Mouse (Mus musculus): Measurements from ENCODE around the gene Syt1.

The Syt1 gene

DNA sequence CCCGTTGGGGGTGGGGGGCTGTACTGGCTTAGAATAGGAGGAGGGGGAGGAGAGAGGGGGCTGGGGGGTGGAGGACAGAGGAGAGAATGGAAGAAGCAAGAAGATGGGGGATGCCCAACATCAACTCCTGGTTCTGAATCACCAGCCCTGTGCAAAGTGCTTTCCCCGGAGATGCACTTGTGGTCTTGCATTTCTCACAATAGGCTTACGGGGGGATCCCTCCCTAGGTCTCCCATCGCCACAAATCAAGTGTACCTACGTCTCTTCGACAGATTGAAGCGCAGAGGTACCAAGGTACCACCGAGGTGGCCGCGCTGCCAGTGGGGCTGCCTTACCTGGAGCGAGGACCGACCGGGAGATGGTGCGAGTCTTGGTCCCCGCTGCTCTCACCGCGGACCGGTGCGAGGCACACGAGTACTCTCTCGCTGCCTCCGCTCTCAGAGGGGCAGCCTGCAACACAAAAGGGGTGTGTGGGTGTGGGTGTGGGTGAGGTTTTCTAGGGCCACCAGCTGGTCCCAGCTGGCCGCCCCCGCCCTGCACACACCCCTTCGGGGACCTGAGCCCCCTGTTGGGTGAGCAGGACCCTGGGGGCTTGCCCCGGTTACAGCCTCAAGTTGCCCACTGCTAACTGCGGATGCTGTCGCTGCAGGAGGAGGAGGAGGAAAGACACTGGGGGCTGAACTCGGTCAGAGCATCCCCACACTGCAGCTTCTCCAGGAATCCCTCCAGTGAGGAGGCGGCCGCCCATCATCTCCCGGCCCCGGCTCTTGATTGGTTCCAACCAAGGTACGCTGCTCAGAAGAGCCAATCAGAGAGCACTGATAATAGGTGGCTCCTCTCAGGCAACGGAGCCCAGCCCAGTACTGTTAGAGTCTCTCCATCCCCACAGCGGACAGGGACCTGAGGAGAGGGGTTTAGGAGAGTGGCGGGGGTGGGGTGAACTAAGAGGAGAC lies at the start of gene Syt1:
TSS of gene Syt1 (minus strand) at position 742 of the 953 bp plus-strand sequence.
- ChIA-PET CTCF (interaction anchor here in 2 of 4 experiments (0.6 kb wide), 3 partner anchors 351 to 1446 kb away, joined by 3 to 7 read pairs (median 3); no protein-coding TSS in a partner anchor), POLR2A (no interaction called here)

DNA sequence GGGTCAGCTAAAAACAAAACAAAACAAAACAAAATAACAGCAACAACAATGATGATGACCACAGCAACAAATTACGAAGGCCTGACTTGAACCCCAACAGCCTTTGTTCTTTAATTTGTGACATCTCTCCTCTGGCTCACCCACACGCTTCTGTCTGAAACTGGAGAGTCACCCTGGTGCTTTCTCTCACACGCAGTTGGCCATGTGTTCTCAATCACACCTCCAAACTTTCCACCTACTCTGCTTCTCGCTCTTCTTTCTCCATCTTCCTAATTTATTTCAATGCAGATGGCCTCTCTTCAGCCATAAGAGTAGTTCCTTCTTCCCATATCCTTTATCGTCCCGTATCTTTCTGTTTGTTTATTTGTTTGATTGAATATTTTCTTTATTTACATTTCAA lies 45.7 kb upstream of the Syt1 start:
- CTCF ChIA-PET: no interaction called here
- POLR2A ChIA-PET: no interaction called here

GRCm38 (mm10) chr10:109047537-109047936 lies 36.8 kb upstream of the Syt1 start:
- ChIA-PET CTCF (interaction anchor here in 1 of 4 experiments (0.6 kb wide), 1 partner anchor 69 kb away, joined by 3 read pairs; no protein-coding TSS in a partner anchor), POLR2A (no interaction called here)

- ChIA-PET POLR2A (no interaction called here), CTCF (no interaction called here)
Measured at GRCm38 (mm10) chr10:109046988-109047387, 36.2 kb upstream of the Syt1 start.

DNA sequence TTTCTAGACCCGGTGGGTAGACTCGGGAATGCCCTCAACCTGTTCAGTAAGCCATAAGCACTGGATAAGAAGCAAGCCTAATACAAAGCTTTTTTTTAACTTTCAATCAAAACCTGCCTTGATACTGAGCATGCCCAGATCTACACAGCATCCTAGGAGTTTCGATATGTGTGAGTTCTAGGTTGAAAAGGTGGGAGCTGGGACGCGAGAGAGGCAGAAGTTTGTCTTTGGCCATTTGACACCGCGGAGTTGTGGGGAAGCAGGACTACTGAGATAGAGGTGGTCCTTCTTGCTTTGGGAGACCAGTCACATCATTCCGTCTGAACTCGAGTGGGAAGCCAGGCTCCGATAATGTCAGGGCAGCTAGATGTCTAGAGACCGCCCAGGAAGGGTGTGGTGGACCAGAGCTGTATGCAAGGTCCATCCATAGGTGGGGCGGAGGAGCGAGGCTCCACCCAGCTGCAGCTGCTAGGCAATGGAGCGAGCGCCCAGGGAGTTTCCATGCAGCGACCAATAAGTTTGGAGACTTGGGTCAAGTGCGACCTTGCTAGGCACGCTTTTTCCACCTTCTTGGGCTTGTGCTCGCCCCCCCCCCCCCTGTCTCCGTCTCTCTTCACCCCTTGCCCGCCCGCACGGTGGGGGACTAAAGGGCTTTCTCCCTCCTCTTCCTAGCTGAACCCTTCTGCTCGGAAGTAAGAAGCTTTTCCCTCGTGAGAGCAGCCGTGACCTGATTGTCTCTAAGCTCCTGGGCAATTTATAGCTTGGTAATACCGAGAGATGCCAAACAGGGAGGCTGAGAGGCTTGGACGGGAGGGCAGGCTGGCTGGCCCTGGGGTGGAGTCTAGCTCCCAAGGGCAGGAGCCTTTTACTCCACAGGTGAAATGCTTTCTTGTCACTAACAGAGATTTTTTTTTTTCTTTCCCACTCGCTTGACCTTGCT lies 714 bp upstream of the Syt1 start:
- CTCF ChIA-PET: interaction anchor here in 3 of 4 experiments (0.5 to 0.7 kb wide), 3 partner anchors 11 to 1447 kb away, joined by 3 to 11 read pairs (median 3); no protein-coding TSS in a partner anchor
- POLR2A ChIA-PET: interaction anchor here in 2 of 4 experiments (0.6 to 1.0 kb wide), 2 partner anchors 10 to 1024 kb away, joined by 5 read pairs; no protein-coding TSS in a partner anchor

GRCm38 (mm10) chr10:109009831-109010230 lies 951 bp downstream of the Syt1 start:
- ChIA-PET CTCF (no interaction called here), POLR2A (no interaction called here)

- POLR2A ChIA-PET: no interaction called here
- CTCF ChIA-PET: no interaction called here
Measured at GRCm38 (mm10) chr10:109008456-109008855, 2.3 kb downstream of the Syt1 start.

DNA sequence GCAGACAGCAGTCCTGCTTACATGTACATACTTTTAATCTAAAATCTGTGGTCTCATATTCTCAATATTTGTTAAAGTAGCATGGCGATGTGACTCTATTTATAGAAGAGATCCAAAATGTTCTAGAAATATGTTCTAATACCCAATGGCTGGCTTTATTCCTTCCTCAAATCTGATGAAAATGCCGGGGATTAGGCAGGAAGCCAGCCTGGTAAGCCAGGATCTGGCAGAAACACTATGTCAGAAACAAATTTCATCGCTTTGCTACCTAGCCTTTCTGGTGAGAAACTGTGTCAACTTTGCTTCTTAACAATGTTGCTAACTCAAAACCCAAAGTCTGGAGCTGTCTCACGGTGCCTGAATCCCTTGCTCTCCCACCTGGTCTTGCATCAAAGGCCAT lies 7.3 kb downstream of the Syt1 start:
- ChIA-PET CTCF (no interaction called here), POLR2A (no interaction called here)

DNA sequence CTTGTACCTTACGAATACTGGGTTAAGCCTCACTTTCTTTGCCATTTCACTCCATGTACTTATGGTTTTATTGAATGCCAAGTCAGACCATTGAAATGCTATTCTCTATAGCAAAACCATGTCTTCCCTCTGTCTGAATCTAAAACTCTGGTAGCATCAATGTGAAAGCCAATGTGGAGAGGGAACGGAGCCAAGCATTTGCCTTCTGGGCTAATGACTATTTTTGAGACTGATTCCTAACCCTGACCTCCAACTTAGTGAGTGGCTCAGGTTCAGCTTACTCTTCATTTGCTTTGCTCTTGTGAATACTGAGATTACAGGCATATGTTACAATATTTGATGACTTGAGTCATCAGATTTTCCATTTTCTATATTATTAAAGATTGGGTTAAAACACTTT lies 23.5 kb downstream of the Syt1 start:
- ChIA-PET CTCF (no interaction called here), POLR2A (interaction anchor here in 1 of 4 experiments (0.6 kb wide), 1 partner anchor 525 kb away, joined by 4 read pairs; no protein-coding TSS in a partner anchor)

- POLR2A ChIA-PET: no interaction called here
- CTCF ChIA-PET: no interaction called here
Measured at GRCm38 (mm10) chr10:108979660-108980059, 31.1 kb downstream of the Syt1 start.

GRCm38 (mm10) chr10:108954952-108955351 lies 55.8 kb downstream of the Syt1 start:
- ChIA-PET CTCF (no interaction called here), POLR2A (interaction anchor here in 1 of 4 experiments (0.7 kb wide), 1 partner anchor 12 kb away, joined by 4 read pairs; no protein-coding TSS in a partner anchor)

DNA sequence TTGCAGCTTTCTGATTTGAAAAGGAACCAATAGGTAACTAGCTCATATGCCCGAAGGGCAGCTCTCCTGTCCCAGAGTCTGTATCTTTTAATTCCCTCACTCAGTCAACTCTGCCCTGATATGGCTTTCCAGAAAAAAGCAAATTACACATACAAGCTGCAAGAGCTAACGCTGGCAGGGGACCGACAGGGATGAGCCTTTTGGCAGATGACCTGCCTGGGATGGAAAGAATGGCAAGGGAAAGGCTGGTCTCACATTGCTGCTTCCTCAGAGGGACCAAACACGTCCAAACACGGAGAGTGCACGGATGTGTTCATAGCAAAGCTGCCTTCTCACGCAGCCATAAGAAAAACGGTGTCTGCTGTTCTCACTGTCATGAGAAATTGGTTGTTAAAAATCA lies 58.6 kb downstream of the Syt1 start:
- POLR2A ChIA-PET: no interaction called here
- CTCF ChIA-PET: no interaction called here

- ChIA-PET POLR2A (no interaction called here), CTCF (no interaction called here)
Measured at GRCm38 (mm10) chr10:108936838-108937430, 73.8 kb downstream of the Syt1 start.

DNA sequence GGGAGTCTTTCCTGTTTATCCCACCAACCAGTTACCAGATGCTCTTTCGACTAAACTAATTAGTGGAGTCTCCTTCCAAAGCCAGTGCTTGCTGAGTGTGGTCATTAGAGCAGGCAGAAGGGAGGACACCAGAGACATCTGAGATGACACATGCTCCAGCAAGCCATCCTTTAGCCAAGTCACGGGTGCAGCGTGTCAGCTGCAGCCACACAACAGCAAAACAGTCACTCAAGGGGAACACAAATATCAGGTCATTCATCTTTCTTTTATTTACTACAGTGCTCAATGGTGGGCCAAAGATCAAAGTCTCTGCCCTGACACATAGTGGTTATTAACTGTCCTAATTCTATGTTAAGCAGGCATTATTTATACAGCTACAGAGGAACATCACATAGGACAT lies 80.5 kb downstream of the Syt1 start:
- ChIA-PET CTCF (no interaction called here), POLR2A (no interaction called here)

- POLR2A ChIA-PET: interaction anchor here in 1 of 4 experiments (0.7 kb wide), 1 partner anchor 633 kb away, joined by 3 read pairs; no protein-coding TSS in a partner anchor
- CTCF ChIA-PET: no interaction called here
Measured at GRCm38 (mm10) chr10:108929676-108930075, 81.1 kb downstream of the Syt1 start.

DNA sequence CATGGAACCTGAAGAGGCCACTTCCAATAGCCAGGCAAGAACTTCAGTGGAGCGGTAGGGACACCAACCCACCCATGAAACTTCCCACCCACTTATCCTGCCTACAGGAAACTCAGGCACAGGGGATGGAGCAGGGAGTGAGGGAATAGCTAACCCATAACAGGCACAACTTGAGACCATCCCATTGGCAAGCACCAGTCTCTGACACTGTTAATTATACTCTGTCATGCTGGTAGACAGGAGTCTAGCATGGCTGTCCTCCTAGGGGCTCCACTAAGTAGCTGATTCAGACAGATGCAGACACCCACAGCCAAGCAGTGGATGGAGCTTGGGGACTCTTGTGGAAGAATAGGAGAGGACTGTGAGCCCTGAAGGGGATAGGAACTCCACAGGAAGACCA lies 105.5 kb downstream of the Syt1 start:
- ChIA-PET CTCF (no interaction called here), POLR2A (no interaction called here)

DNA sequence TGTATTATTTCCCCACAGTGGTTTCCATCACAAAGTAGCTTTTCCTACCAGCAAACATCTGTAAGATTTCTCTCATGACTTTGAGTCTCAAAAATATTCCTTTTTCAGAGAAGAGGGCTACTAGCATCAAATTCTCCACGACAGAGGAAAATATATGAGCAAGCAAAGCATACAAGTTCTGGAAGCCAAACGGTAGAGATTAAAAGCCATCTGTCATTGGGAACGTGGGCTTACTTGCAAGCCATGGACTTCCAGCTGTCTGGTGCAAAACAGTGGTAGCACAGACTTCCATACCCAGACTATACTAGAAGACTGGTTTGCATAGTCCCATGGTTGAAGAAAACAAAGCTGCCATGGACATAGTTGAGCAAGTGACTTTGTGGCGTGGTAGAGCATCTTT lies 106.4 kb downstream of the Syt1 start:
- POLR2A ChIA-PET: interaction anchor here in 1 of 4 experiments (0.7 kb wide), 1 partner anchor 488 kb away, joined by 7 read pairs; no protein-coding TSS in a partner anchor
- CTCF ChIA-PET: no interaction called here

DNA sequence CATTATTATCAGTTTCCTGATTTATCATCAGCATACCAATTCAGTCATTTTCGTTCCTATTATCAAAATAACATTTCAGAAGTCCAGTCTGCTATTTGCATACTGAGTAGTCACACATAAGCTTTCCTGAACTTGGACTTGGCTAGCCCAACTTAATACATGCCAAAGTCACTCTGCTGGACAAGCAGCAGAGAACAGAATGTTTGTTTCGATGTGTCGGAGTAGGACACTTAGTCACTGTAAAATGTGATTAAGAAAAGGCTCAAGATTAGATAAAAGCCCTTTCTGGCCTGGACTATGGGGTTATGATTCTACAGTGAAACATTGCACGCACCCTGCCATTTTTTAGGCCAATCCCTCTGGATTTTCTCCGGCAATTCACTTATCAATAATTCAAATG lies 114.3 kb downstream of the Syt1 start:
- ChIA-PET POLR2A (no interaction called here), CTCF (no interaction called here)

DNA sequence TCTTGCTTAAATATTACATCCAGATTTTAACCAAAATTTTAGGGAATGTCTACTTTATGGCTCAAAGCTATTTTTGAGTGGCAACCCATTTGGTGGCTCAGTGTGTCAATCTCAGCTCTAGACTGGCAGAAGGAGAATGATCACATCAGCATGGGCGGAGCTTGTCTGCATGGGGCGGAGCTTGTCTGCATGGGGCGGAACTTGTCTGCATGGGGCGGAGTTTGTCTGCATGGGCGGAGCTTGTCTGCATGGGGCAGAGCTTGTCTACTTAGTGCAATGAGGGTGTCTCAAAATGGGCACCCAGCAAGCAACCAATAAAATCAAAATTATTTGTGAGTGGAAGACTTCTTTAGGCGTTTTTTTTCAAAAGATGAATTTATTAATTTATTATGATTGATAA lies 117.5 kb downstream of the Syt1 start:
- ChIA-PET POLR2A (no interaction called here), CTCF (no interaction called here)

GRCm38 (mm10) chr10:108892441-108892840 lies 118.3 kb downstream of the Syt1 start:
- ChIA-PET CTCF (no interaction called here), POLR2A (no interaction called here)

Data from embryonic stem cell, embryonic (primary cell).